ENCODE assay signal across 9 mouse cellular contexts in the genomic region with DNA sequence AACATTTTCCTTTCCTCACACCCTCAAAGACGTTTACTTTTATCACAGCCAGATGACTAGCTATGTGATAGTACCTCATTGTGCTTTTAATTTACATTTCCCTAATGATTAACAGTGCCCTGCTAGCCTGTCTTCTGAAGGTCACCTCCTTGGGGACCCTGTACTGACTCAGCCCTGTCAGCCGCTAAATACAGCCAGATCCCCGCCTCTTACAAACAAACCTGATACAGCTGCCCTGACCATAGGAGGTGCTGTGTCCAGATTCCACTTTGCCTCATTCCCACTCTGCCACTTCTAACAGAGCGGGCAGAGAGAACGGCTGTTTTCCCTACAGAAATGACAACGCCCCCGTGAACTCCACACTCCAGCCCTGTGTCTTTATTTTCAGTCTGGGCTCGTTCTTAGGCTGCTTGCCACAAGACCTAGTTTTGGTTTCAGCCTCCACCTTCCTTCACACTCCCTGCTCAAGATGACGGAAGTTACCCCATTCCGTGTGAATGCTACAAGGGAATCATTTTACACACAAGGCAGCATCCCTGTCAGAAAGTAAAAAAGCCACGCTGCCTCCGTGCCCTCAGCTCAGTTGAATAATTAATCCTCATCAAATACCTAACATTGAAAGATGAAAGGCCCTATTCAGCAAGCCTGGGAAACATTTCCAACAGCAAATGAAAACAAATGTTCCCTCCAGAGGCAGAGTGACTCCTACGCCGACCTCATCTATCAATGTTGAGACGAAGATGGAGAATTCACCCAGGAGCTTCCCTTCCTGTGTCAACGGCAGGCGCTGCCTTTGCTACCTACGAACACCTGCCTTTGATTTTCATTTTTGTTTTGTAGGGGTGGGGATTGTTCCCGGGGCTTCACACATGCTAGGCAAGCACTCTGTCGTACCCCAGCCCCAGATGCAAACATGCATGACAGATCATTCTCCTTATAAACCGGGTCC.
DNase-seq lines count a peak whose midpoint lies in the region; ATAC-seq and TF ChIP-seq lines count a peak whose summit lies in the region.
"Had no signal": no experiment of that assay in that cellular context is flagged by ENCODE, and none has a peak within 500 bp of the region (broad histone marks: within the 10 kb centered on the region; RNA-seq: fewer than 3 reads in every experiment).

No protein-coding gene starts in this region.

- no peak overlapping the region for H3K4me2 ChIP-seq in lung, embryonic 16.5 days (ENCODE audit: low read depth, low read length)
- H3K4me2 ChIP-seq in embryonic facial prominence, embryonic 15.5 days (replicated peaks) = 0 out of 2 replicates have a peak overlapping the region, but pooled peaks have one; percentile 10
- H3K4me2 ChIP-seq in midbrain, postnatal 0 days (ENCODE audit: low read depth, low read length, poor library complexity, severe bottlenecking) = peak overlapping the region; percentile 1; the same call in 1 of the 2 replicates
- H3K4me2 ChIP-seq: lung, embryonic 15.5 days had no signal

- TF ChIP-seq CTCF in midbrain, postnatal 0 days (IDR thresholded peaks at IDR 0.05) = peak; percentile 20; the same call in 1 of the 2 replicates

- 0 out of 2 replicates have a peak, but pooled peaks cover 2% of the 10 kb centered on the region for H3K4me1 ChIP-seq in lung, embryonic 16.5 days (replicated peaks; ENCODE audit: control insufficient read depth, insufficient read depth, low read length)
- H3K4me1 ChIP-seq in embryonic facial prominence, embryonic 15.5 days = peaks cover 12% of the 10 kb centered on the region; the same call in 1 of the 2 replicates
- H3K4me1 ChIP-seq in midbrain, postnatal 0 days (ENCODE audit: insufficient read depth, low read length) = no peaks in the 10 kb centered on the region

- 0 out of 2 replicates have a peak, but pooled peaks have one; percentile 17 for ATAC-seq in lung, embryonic 16.5 days (ENCODE audit: low read depth)
- ATAC-seq in embryonic facial prominence, embryonic 15.5 days (ENCODE audit: insufficient number of reproducible peaks, low FRiP score, low TSS enrichment, low read depth) = no peak
- no peak for ATAC-seq in midbrain, postnatal 0 days (ENCODE audit: low FRiP score)
- no peak for ATAC-seq in erythroblast, adult 5-6 weeks (replicated peaks; ENCODE audit: low FRiP score, poor library complexity, severe bottlenecking)

- H3K9ac ChIP-seq in lung, embryonic 16.5 days (ENCODE audit: low read length) = no peak overlapping the region
- H3K9ac ChIP-seq in embryonic facial prominence, embryonic 15.5 days = no peak overlapping the region
- H3K9ac ChIP-seq in midbrain, postnatal 0 days (replicated peaks; ENCODE audit: low read length, poor library complexity, severe bottlenecking) = no peak overlapping the region
- H3K9ac ChIP-seq: lung, embryonic 15.5 days had no signal

- no peak overlapping the region for H3K27ac ChIP-seq in lung, embryonic 16.5 days (ENCODE audit: low read length)
- no peak overlapping the region for H3K27ac ChIP-seq in embryonic facial prominence, embryonic 15.5 days (replicated peaks)
- H3K27ac ChIP-seq in midbrain, postnatal 0 days (ENCODE audit: low read depth, low read length) = peak overlapping the region; percentile 26; the same call in 1 of the 2 replicates
- H3K27ac ChIP-seq: lung, embryonic 15.5 days had no signal

- no peak for DNase-seq in lung, postnatal 25 days (ENCODE audit: low spot score)
- DNase-seq in kidney, adult 9 months = peak; percentile 7
- DNase-seq in midbrain, postnatal 0 days (ENCODE audit: low spot score) = peak; percentile 22
- DNase-seq in layer of hippocampus, adult 11-12 months (ENCODE audit: low spot score) = no peak
- DNase-seq in retina, embryonic 14.5 days (ENCODE audit: low spot score) = no peak

- H3K36me3 ChIP-seq in lung, embryonic 16.5 days (ENCODE audit: control insufficient read depth, insufficient read depth, low read length) = peaks cover 3% of the 10 kb centered on the region; the same call in 1 of the 2 replicates
- H3K36me3 ChIP-seq in embryonic facial prominence, embryonic 15.5 days = peaks cover 9% of the 10 kb centered on the region; the same call in 1 of the 2 replicates
- H3K36me3 ChIP-seq in midbrain, postnatal 0 days (ENCODE audit: insufficient read depth, low read length) = no peaks in the 10 kb centered on the region
- H3K36me3 ChIP-seq: lung, embryonic 15.5 days had no signal

- H3K9me3 ChIP-seq in lung, embryonic 16.5 days (ENCODE audit: control insufficient read depth, low read length) = no peaks in the 10 kb centered on the region
- H3K9me3 ChIP-seq in embryonic facial prominence, embryonic 15.5 days (replicated peaks) = no peaks in the 10 kb centered on the region
- no peaks in the 10 kb centered on the region for H3K9me3 ChIP-seq in midbrain, postnatal 0 days (ENCODE audit: low read length)
- H3K9me3 ChIP-seq: lung, embryonic 15.5 days had no signal

- 24% methylated on average over 21 of the region's 21 CpGs for WGBS in lung, embryonic 16.5 days
- WGBS in embryonic facial prominence, embryonic 15.5 days = 22% methylated on average over 21 of the region's 21 CpGs
- 41% methylated on average over 21 of the region's 21 CpGs for WGBS in midbrain, postnatal 0 days

- H3K27me3 ChIP-seq in lung, embryonic 16.5 days (ENCODE audit: control insufficient read depth, insufficient read depth, low read depth, low read length) = no peaks in the 10 kb centered on the region
- no peaks in the 10 kb centered on the region for H3K27me3 ChIP-seq in embryonic facial prominence, embryonic 15.5 days
- no peaks in the 10 kb centered on the region for H3K27me3 ChIP-seq in midbrain, postnatal 0 days (ENCODE audit: insufficient read depth, low read length)
- H3K27me3 ChIP-seq: lung, embryonic 15.5 days had no signal

- H3K4me3 ChIP-seq in lung, embryonic 16.5 days (ENCODE audit: low read length) = no peak overlapping the region
- H3K4me3 ChIP-seq in embryonic facial prominence, embryonic 15.5 days (replicated peaks) = no peak overlapping the region
- H3K4me3 ChIP-seq in midbrain, postnatal 0 days (ENCODE audit: low read depth, low read length) = no peak overlapping the region
- H3K4me3 ChIP-seq: lung, embryonic 15.5 days had no signal

Comparison
In these comparisons a context has a peak if more than half of its experiments do, and no peak if none do; other contexts are left out.
1. DNase-seq: peak in kidney, adult 9 months (single experiment) and midbrain, postnatal 0 days (single experiment); none in lung, postnatal 25 days (single experiment), layer of hippocampus, adult 11-12 months (single experiment) and retina, embryonic 14.5 days (single experiment).